Mouse (Mus musculus): Measurements from ENCODE around the gene Srxn1. TPM values are rescaled to one million over a fixed set of nuclear protein-coding genes. Genes with fewer than 3 reads are reported as not detected.

The Srxn1 gene
- total RNA-seq, 2 experiments from 2014 or later = 38.1 to 38.8 TPM

DNA sequence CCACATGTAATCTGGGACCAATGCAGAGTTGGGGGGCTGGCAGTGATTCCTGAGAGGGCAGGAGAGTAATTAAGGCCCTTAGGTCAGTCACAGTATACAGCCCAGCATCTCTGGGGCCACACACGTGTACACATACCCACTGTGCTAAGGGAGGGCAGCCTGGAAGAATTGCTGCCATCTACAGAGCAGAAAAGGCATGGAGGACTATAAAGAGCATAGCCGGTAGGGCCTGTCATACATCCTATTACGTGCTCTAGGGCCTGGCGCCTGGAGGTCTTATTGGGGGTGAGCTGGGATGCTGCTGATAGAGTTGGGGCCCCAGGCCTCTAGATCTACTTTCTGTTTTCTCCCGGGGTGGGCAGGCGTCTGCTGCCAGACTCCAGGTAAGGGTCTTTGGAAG is 18.9 kb upstream of the Srxn1 start:
- intact Hi-C loops (cut with DNase I) = no loop called here
- no peak for DNase-seq (ENCODE audit: extremely low spot score in 1 of 2, low spot score in 2 of 2)

DNA sequence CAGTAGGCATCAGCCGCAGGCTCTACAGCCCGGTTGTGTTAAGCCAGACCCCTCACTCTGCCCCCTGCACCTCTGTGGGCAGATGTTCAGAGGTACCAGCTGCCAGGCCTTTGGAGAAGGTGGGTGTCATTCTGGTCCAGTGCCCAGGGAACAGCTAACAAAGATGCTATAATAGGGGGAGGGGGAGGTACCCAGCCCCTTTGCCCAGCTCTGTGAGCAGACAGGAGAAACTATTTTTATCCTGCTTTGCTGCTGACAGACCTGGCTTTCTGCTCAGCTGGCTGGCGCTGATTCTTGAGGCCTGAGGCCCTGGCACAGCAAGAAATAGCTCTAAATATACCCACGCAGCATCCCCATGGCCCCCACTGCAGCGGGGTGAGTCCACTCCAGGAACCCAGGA is 18.2 kb upstream of the Srxn1 start:
- peak in 1 of 2 experiments; percentile 51 for DNase-seq (ENCODE audit: extremely low spot score in 1 of 2, low spot score in 2 of 2)
- intact Hi-C loops (cut with DNase I) = no loop called here

DNA sequence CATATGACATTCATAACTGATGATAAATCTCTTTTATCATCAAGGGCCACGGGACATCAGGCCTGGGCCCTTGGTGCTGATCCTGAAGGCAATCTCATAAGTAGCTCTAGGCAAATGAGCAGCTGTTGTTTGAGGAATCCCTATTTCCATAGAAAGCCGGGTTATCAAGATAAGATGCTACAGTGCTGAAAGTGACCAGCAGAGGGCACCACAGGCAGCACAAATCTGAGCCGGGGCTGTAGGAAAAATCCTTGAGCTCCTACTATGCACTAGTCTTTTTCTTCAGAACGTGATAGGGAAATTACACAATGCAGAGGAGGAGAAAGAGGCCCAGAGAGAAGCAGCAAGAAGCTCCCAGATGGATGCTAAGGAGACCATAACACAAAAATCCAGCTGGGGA is 16.2 kb upstream of the Srxn1 start:
- peak; percentile 62 to 64 for DNase-seq (ENCODE audit: extremely low spot score in 1 of 2, low spot score in 2 of 2)
- intact Hi-C loops (cut with DNase I) = no loop called here

DNA sequence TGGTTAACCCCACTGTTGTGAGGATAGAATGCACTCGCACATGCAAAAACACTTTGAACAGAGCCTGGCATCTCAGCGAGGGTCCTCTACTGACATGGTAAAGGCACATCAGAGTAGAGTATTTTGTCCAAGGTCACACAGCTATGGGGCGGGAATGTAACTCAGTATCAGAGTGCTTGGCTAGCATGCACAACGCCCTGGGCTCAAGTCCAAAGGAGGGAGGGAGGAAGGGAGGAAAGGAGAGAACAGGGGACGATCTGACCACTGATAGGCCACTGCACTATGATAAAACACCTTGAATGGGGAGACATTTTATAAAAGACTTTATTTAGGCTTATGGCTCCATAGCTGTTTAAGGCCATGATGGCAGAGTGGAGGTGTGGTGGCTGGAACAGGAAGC is 15.7 kb upstream of the Srxn1 start:
- no peak for DNase-seq (ENCODE audit: extremely low spot score in 1 of 2, low spot score in 2 of 2)
- intact Hi-C loops (cut with DNase I) = no loop called here

DNA sequence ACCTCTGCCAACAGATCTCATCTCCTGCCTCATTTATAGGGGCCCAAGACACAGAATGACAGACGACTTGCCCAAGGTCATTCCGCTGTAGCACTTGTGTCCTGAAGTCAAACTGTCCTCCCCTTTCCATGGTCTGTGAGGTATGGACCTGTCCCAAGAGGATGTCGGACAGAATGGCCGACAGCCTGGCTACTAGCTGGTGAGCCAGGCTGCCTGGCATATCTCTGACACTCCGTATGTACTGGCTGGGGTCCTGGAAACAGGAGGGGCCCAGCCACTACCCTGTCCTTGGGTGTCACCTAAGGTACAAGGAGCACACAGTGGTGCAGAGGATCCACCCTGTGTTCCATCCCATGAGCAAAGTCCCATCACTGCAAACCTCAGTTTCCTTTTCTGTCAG is 14.8 kb upstream of the Srxn1 start:
- intact Hi-C loops (cut with DNase I) = loop anchor here (10.0 kb wide), 1 partner anchor 274 kb away; no protein-coding TSS in a partner anchor
- no peak for DNase-seq (ENCODE audit: extremely low spot score in 1 of 2, low spot score in 2 of 2)

DNA sequence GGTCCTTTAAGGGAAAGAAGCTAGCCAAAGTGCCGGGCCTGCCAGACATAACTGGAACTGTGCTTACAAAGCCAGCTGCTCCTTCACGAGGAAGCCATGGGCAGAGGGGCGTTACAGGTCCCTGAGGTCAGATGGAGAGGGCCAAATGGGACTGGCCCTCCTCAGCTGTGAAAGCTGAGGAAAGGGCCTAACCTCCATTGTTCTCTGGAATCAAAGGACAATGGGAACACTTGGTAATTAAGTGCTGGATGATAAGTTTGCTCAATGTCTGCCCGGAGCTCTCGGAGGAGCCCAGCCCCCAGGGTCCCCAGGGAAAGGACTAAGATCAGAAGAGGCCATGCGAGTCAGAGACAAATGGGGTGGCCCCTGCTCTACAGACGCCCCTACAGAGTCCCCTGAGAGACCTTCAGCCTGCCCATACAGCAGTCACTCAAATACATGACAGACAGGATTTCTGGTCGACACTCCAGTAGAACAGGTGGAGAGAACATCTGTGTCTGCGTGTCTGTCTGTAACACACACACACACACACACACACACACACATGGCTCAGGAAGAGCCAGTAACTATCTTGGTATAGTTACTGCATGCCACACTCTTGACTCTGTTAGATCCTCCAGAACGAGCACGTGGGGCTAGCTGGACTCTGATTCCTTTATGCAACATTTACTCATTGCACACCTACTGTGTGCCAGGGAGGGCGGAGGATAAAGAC is 13.8 kb upstream of the Srxn1 start:
- intact Hi-C loops (cut with DNase I) = loop anchor here (10.0 kb wide), 1 partner anchor 273 kb away; no protein-coding TSS in a partner anchor
- DNase-seq (ENCODE audit: extremely low spot score in 1 of 2, low spot score in 2 of 2) = no peak

DNA sequence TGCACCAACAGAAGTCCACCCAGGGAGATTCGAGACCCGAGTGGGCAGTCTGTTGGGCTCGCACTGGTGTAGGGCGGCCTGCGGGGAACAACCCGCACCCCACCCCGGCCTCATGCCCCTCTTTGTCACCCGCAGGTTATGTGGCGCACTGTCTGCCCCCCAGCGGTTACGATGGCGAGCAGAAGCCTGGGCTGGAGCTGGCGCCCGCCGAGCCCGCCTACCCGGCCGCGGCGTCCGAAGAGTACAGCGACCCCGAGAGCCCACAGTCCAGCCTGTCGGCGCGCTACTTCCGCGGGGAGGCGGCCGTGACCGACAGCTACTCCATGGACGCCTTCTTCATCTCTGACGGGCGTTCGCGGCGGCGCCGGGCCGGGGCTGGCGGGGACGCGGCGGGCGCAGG is 12.4 kb upstream of the Srxn1 start:
- intact Hi-C loops (cut with DNase I) = loop anchor here (10.0 kb wide), 1 partner anchor 272 kb away; no protein-coding TSS in a partner anchor
- DNase-seq (ENCODE audit: extremely low spot score in 1 of 2, low spot score in 2 of 2) = no peak

DNA sequence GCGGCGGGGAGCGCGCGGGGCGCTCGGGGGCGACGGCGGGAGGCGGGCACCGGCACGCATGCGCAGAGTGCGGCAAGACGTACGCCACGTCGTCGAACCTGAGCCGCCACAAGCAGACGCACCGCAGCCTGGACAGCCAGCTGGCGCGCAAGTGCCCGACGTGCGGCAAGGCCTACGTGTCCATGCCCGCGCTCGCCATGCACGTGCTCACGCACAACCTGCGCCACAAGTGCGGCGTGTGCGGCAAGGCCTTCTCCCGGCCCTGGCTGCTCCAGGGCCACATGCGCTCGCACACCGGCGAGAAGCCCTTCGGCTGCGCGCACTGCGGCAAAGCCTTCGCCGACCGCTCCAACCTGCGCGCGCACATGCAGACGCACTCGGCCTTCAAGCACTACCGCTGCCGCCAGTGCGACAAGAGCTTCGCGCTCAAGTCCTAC is 11.9 kb upstream of the Srxn1 start:
- DNase-seq (ENCODE audit: extremely low spot score in 1 of 2, low spot score in 2 of 2) = peak in 1 of 2 experiments; percentile 66
- intact Hi-C loops (cut with DNase I) = loop anchor here (10.0 kb wide), 1 partner anchor 271 kb away; no protein-coding TSS in a partner anchor

DNA sequence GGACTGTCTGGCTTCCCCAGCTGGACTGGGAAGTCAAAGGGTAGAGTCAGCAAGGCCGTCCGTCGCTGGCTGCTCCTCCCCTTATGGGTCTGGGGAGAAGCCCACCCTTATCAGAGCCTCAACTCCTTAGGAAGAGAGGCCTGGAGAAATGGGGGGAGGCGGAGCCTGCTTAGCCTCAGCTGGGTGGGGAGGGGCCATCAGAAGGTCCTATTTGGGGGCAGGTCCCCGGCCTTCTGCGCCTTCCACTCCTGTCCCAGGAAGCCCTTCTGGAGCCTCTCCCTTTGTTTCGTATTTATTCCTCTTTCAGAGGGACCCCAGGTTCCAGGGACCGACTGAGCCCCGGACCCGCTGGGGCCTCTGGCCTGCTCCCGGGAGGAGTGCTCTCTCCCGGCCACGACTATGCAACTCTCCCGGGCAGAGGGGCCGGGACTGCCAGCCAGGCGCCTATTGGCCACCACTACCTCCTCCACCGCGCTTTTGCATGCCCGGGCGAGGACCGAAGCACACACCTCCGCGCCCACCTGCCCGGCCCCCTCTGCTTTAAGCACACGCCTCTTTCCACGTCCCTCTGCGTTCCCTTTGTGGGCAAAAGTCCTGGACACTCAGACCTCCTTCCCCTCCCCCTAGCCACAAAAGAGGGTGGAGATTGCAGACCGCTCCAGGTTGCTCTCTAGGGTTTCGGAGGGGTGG is 10.3 kb upstream of the Srxn1 start:
- intact Hi-C loops (cut with DNase I) = loop anchor here (10.0 kb wide), 1 partner anchor 270 kb away; no protein-coding TSS in a partner anchor
- no peak for DNase-seq (ENCODE audit: extremely low spot score in 1 of 2, low spot score in 2 of 2)

DNA sequence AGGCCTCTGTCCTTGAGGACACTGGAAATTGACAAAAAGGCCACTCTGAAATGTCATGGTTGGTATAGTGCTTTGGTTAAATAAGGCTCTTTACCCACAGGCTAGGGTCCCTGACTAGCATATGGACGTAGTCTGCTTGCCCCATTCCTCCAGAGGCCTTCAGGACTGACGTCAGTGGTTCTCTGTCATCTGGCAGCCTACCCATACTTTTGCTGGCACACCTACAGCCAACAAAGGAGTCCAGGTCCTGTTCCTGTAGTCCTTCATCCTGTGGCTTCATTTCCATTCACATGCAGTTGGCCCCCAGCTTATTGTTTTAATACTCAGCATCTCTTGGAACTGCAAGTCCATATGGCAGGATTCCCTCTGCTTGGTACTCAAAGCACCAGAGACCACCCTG is 8.4 kb upstream of the Srxn1 start:
- intact Hi-C loops (cut with DNase I) = loop anchor here (10.0 kb wide), 1 partner anchor 268 kb away; no protein-coding TSS in a partner anchor

DNA sequence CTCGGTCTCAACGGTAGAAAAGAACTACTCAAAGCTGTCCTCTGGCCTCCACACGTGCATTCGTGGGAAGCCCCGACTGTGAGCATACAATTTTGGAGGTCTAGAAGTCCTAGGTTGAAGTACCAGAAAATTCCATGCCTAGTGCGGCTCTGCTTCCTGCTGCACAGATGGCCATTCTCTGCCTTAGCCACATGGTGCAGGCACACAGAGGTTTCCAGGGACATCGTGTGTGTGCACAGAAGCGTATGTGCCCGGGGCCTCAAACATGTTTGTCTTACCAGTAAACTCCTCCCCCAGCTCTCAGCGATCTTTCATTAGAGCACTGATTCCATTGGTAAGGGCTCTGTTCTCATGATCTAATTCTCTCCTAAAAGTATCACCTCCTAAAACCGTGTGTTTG is 7.4 kb upstream of the Srxn1 start:
- intact Hi-C loops (cut with DNase I) = loop anchor here (10.0 kb wide), 1 partner anchor 267 kb away; no protein-coding TSS in a partner anchor
- DNase-seq (ENCODE audit: extremely low spot score in 1 of 2, low spot score in 2 of 2) = no peak

More for the DNA sequence above, 8.4 kb upstream of the Srxn1 start:
- DNase-seq (ENCODE audit: extremely low spot score in 1 of 2, low spot score in 2 of 2) = no peak

DNA sequence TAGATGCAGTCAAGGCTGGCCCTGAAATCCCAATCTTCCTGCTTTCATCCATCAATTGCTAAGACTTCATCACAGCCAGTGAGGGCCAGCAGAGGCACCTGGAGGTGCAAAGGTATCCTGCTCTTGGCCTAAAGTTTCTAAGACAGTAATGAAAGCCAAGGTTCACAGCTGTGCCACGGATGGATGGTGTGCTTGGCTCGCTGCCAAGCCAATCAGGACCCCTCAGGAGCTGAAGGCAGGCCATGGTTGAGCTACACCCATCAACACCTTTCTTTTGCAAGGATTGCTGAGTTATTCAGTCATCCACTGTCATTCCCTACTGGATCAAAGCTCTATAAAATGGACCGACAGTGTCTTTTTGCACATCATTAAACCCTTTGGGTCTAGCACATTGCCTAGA is 5.8 kb upstream of the Srxn1 start:
- DNase-seq (ENCODE audit: extremely low spot score in 1 of 2, low spot score in 2 of 2) = no peak
- intact Hi-C loops (cut with DNase I) = loop anchor here (10.0 kb wide), 1 partner anchor 265 kb away; no protein-coding TSS in a partner anchor

DNA sequence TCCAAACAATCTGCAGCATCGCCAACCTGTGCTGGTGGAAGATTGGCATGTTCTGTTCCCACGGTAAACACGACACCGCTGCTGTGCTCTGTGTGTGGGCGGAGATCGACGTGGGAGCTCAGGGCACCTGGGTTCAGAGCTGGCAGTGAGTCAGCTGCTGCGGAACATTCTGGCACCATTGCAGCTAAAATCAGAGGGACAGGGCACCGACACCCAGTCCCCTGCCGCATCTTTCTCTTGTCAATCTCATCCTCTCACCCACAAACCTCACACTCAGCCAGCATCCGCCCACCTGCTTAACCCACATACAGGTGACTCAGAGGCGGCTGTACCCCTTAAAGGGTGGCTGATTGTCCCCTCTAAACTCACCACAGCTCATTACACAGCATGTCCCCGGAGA is 3.6 kb upstream of the Srxn1 start:
- intact Hi-C loops (cut with DNase I) = no loop called here
- DNase-seq (ENCODE audit: extremely low spot score in 1 of 2, low spot score in 2 of 2) = no peak

DNA sequence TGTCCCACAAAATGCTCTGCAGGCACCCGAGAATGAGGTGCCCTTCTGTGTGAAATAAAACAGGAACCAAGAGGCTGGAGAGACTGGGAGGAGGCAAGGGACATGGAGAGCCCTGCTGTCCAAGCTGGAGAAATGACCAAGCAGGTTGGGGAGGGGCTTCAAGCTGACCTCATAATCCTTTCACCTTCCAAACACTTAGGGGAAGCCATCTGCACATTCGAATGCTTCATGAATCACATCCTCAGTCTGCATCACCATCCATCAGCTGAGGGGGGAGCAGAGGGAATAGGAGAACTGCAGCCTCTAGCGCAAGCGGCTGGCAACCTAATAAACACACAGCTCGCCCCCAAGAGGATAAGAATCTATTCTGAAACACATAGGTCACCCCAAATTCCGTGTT is 2.9 kb upstream of the Srxn1 start:
- DNase-seq (ENCODE audit: extremely low spot score in 1 of 2, low spot score in 2 of 2) = no peak
- intact Hi-C loops (cut with DNase I) = no loop called here

DNA sequence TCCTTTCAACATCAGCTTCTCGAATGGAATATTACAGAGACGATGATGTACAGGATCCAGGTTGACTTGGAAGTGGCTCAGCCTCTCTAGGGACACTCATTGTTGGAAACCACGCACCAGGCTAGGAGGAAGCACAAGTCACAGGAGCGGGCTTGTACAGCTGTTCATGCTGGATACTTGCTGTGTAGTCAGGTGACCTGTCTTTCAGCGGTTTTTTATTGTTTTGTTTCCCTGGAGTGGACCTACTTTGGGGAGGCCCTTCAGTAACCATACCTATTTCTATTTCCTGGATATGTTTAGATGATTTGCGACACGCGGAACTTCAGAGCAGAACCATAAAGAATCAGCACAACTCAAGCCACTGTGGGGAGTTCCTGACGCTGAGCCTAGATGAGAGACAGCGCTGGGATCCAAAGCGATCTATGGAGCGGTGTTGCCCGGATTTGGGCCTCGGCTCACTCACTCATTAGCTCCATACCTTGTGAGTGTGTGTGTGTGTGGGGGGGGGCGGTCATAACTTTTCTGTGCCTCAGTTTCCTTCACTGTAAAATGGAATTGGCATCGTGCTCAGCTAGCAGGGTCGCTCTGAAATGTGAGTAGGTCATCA is 502 bp upstream of the Srxn1 start:
- no peak for DNase-seq (ENCODE audit: extremely low spot score in 1 of 2, low spot score in 2 of 2)
- intact Hi-C loops (cut with DNase I) = no loop called here

DNA sequence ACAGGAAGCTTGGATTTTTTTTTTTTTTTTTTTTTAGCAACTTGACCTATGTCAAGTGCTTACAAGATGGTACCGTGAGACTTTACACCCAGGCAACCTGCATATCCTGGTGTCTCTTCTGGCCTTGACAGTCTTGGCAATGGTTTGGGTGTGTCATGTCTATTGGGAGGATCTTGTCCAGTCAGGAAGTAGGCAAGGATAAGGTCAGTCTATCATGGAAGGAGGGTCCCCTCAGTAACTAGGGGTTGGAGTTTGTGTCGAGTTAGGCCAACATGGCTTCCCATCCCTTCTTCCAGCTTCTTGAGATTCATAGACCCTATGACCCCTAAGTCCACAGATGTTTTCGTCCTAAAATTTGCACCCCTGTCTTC is 894 bp downstream of the Srxn1 start:
- intact Hi-C loops (cut with DNase I) = no loop called here
- DNase-seq (ENCODE audit: extremely low spot score in 1 of 2, low spot score in 2 of 2) = no peak

DNA sequence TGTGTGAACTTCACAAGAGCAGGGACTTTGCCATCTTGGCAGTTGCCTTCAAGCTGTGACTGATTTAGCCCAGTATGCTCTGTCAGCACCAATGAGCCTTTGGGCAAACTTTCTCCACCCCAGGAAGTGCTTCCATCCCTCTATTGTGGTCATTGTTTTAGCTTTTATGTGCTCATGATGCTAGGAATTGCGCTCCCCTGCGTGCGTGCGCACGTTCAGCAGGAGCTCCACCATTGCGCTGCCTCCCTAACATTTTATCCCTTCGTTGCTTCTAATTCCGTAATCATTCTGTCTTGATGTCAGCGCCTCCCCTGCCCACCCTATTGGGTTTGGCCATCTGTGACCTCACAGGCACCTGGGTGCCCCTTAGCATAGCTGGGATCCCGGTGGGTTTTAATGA is 1.3 kb downstream of the Srxn1 start:
- intact Hi-C loops (cut with DNase I) = no loop called here
- DNase-seq (ENCODE audit: extremely low spot score in 1 of 2, low spot score in 2 of 2) = no peak

DNA sequence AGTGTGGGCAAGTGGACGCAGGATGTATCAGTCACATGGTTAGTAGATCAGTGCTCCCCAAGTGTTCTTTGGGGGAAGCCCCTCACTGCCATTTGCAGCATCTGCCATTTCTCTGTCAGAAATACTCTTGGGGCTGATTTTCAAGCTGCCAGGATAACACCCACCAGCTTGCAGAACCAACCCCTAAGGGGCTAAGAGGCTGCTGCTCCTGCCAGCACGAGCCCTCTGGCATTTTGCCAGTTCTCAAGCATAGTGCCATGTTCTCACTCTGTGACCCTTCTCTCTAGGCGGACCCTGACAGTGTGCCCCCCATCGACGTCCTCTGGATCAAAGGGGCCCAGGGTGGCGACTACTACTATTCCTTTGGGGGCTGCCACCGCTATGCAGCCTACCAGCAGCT is 3.4 kb downstream of the Srxn1 start:
- intact Hi-C loops (cut with DNase I) = no loop called here
- DNase-seq (ENCODE audit: extremely low spot score in 1 of 2, low spot score in 2 of 2) = no peak

DNA sequence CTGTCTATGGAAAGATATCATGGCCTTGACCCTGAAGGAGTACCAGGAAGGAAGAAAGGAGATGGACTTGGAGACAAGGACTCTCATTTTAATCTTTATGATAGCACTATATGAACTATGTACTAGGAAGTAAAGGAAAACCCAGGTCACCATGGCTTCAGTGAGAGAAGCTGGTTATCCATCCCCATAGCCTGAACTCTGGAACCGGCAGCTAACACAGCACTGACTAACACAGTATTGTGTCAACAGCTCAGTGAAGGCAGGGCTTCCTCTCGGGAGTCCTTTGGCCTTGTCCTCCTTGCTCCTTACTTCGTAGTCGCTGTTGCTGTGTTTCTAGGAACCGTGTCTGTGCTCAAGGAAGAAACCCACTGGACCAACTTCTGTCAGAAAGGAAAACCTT is 4.1 kb downstream of the Srxn1 start:
- no peak for DNase-seq (ENCODE audit: extremely low spot score in 1 of 2, low spot score in 2 of 2)
- intact Hi-C loops (cut with DNase I) = no loop called here

DNA sequence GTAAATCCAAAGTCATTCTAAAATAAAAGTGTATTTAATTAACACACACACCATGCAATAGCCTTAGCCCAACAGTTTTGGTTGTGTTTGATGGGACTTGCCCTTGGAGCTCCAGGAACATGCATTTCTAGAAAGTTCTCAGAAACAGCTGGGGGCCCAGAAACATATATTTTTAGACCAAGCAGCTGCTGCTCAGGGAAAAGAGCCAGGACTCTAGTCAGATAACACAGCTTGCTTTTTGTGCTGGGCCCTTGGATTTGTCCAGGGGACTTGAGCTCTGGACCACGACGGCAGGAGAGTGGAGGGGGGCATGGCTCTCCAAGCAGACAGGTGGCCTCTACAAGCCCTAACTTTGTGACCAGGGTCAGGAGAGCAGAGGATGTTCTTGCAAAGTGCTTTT is 6.0 kb downstream of the Srxn1 start:
- no peak for DNase-seq (ENCODE audit: extremely low spot score in 1 of 2, low spot score in 2 of 2)
- intact Hi-C loops (cut with DNase I) = no loop called here
